Mouse (Mus musculus) cerebellum, adult 18-20 months (tissue): ENCODE results near the gene Cfap97d2.

ENCODE experiments used
- DNase-seq, 2 experiments: peaks; one replicate each; pipeline ENCODE4 v3.0.0; 2021

The Cfap97d2 gene

DNA sequence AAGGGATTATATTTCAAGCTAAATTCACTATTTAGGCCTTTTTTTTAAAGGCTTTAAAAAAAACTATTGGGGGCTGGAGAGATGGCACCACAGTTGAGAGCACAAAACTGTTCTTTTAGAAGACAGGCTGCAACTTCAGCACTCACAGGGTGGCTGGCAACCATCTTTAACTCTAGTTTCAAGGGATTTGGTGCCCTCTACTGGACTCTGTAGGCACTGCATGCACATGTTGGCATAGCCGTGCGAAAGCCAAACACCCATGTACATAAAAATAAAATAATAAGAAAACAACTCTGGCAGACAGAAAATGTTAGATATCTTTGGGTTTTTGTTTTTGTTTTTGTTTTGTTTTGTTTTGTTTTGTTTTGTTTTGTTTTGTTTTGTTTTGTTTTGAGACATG lies 48.0 kb downstream of the Cfap97d2 start:
- peak; percentile 61 to 73 for DNase-seq

GRCm38 (mm10) chr8:13756480-13756879 lies 50.8 kb downstream of the Cfap97d2 start:
- no peak for DNase-seq

DNA sequence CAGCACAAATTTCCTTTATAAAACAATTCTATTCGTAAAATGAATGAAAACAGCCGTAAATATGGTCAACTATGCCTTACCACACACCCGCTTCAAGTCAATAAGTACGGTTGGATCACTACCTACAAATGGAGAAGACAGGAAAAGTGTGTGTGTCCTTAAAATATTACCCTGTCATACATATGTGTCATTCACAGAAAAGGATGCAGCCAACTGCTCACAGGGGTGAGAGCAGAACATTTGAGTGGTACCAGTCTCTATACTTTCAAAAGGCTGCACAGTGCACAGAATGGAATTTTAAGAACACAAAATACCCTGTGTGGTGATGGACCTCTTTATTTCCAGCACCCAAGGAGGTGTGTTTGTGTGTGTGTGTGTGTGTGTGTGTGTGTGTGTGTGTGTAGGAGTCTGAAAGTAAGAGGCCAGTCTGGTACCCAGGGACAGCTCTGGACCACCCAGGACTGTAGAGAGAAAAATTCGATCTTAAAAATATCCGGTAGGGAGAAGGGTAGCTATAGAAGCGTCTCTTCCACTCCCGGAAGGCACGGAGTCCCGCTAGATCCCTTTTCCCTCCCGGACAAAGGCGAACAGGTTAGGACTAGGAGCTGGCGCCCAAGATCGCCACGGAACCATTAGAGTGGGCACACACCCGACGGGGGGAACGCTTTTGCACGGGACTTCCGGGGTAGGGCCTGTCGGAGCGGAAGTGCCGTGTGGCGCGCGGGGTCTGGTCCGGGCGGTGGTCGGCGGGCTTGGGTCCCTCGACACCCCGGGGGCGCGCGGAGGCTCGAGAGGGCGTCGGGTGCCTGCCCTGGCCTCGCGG lies 51.5 kb downstream of the Cfap97d2 start, which contains the start of gene Cdc16:
Gene Cdc16 (plus strand): TSS at position 695 of the 823 bp plus-strand sequence.
- peak; percentile 83 to 93 for DNase-seq

- DNase-seq = peak; percentile 36 to 39
These were observed 52.4 kb downstream of the Cfap97d2 start for GRCm38 (mm10) chr8:13757805-13758727.

- no peak for DNase-seq
These were observed 63.5 kb downstream of the Cfap97d2 start for GRCm38 (mm10) chr8:13769206-13769605.

GRCm38 (mm10) chr8:13780536-13780935 lies 74.8 kb downstream of the Cfap97d2 start:
- DNase-seq = no peak

DNA sequence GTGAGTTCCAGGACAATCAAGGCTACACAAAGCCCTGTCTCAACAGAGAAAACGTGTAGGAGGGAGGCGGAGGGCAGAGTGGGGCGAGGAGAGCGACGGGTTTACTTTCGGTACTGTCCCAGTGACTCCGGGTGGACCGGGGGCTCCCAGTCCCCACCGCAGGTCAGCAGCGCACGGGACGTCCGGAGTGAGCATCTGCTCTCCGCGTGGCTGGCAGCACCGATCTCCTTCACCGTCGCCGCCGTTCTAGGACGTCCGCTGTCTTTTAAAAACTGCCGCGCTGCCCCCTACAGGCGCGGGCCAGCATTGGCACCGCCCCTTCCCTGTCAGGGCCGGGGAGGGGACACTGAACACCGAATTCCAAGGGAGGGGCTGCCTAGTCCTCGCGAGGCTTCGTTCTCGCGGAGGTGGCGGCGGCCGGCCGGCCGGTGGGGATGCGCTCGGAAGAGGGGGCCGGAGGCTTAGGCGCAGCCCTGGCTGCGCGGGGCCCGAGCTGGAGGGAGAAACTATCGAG lies 79.6 kb downstream of the Cfap97d2 start, which contains the start of gene Upf3a:
Gene Upf3a (plus strand): TSS at position 366 of the 514 bp plus-strand sequence.
- peak; percentile 90 to 92 for DNase-seq

DNA sequence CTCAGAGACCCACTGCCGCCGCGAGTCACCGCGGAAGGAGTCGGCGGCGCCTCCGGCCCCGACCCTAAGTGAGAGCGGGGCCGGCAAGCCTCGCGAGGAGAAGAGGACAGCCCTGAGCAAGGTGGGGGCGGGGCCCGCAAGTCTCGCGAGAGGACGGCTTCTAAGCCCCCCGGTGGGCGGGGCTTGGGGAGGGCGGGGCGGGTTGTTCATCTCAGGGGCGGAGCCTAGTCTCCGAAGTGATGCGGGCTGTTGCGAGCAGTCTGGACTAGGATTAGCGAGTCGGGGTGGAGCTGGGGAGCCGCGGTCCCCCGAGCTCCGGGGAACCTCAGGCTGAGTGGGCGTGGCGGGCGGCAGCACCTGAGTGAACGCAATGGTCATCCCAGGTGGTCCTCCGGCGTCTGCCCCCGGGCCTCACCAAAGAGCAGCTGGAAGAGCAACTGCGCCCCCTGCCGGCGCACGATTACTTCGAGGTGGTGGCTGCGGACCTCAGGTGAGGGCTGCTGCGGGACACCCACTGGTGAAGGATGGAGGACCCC lies 80.1 kb downstream of the Cfap97d2 start:
- peak; percentile 94 to 97 for DNase-seq

GRCm38 (mm10) chr8:13789606-13790005 lies 83.9 kb downstream of the Cfap97d2 start:
- DNase-seq = no peak
